Mouse (Mus musculus): Measurements from ENCODE around the gene Hcn4. TPM values are rescaled to one million over a fixed set of nuclear protein-coding genes. Genes with fewer than 3 reads are reported as not detected.

Hcn4 gene
- polyA plus RNA-seq, 1 experiment: 0.22 TPM

GRCm38 (mm10) chr9:58817676-58818075 is 5.5 kb upstream of the Hcn4 start:
- Histone ChIP-seq H3K9ac (ENCODE audit: low read depth, poor library complexity, severe bottlenecking) (no peak overlapping the region), H3K27ac (ENCODE audit: insufficient read depth, low read length) (no peak overlapping the region), H3K9me3 (replicated peaks; ENCODE audit: control insufficient read depth, insufficient read depth, low read length, poor library complexity, severe bottlenecking) (no peaks in the 10 kb centered on the region), H3K4me3 (ENCODE audit: low read depth, low read length) (no peak overlapping the region), H3K36me3 (ENCODE audit: control insufficient read depth, insufficient read depth, low read length, poor library complexity, severe bottlenecking) (no peaks in the 10 kb centered on the region), H3K4me1 (ENCODE audit: control insufficient read depth, insufficient read depth, low read length) (no peaks in the 10 kb centered on the region), H3K27me3 (ENCODE audit: control insufficient read depth, insufficient read depth, low read length, poor library complexity, severe bottlenecking) (no peaks in the 10 kb centered on the region; the same call in 1 of the 2 replicates)
- TF ChIP-seq CTCF (IDR thresholded peaks at IDR 0.05; ENCODE audit: low read depth, low read length): no peak

GRCm38 (mm10) chr9:58822431-58823091 is 651 bp upstream of the Hcn4 start:
- peak overlapping the region; percentile 67 for H3K9ac ChIP-seq (ENCODE audit: low read depth, poor library complexity, severe bottlenecking)
- H3K4me1 ChIP-seq (ENCODE audit: control insufficient read depth, insufficient read depth, low read length): no peaks in the 10 kb centered on the region
- no peak overlapping the region for H3K27ac ChIP-seq (ENCODE audit: insufficient read depth, low read length)
- H3K4me3 ChIP-seq (ENCODE audit: low read depth, low read length): peak overlapping the region; percentile 82
- no peaks in the 10 kb centered on the region for H3K36me3 ChIP-seq (ENCODE audit: control insufficient read depth, insufficient read depth, low read length, poor library complexity, severe bottlenecking)
- H3K27me3 ChIP-seq (ENCODE audit: control insufficient read depth, insufficient read depth, low read length, poor library complexity, severe bottlenecking): peaks cover 13% of the 10 kb centered on the region
- no peaks in the 10 kb centered on the region for H3K9me3 ChIP-seq (replicated peaks; ENCODE audit: control insufficient read depth, insufficient read depth, low read length, poor library complexity, severe bottlenecking)
- TF ChIP-seq CTCF (IDR thresholded peaks at IDR 0.05; ENCODE audit: low read depth, low read length) (no peak), EP300 (IDR thresholded peaks at IDR 0.05; ENCODE audit: insufficient read depth, low read depth, low read length) (no peak)

GRCm38 (mm10) chr9:58823918-58824215 is 655 bp downstream of the Hcn4 start:
- Histone ChIP-seq H3K4me3 (ENCODE audit: low read depth, low read length) (peak overlapping the region; percentile 82), H3K9ac (ENCODE audit: low read depth, poor library complexity, severe bottlenecking) (peak overlapping the region; percentile 67), H3K4me1 (ENCODE audit: control insufficient read depth, insufficient read depth, low read length) (no peaks in the 10 kb centered on the region), H3K36me3 (ENCODE audit: control insufficient read depth, insufficient read depth, low read length, poor library complexity, severe bottlenecking) (no peaks in the 10 kb centered on the region), H3K9me3 (replicated peaks; ENCODE audit: control insufficient read depth, insufficient read depth, low read length, poor library complexity, severe bottlenecking) (no peaks in the 10 kb centered on the region), H3K27me3 (ENCODE audit: control insufficient read depth, insufficient read depth, low read length, poor library complexity, severe bottlenecking) (peaks cover 13% of the 10 kb centered on the region), H3K27ac (ENCODE audit: insufficient read depth, low read length) (no peak overlapping the region)
- no peak for TF ChIP-seq POLR2A (IDR thresholded peaks at IDR 0.05; ENCODE audit: insufficient read depth, low read length)
- TF ChIP-seq CTCF (IDR thresholded peaks at IDR 0.05; ENCODE audit: low read depth, low read length): no peak
- no peak for TF ChIP-seq EP300 (IDR thresholded peaks at IDR 0.05; ENCODE audit: insufficient read depth, low read depth, low read length)

- TF ChIP-seq EP300 (IDR thresholded peaks at IDR 0.05; ENCODE audit: insufficient read depth, low read depth, low read length): no peak
- no peak for TF ChIP-seq CTCF (IDR thresholded peaks at IDR 0.05; ENCODE audit: low read depth, low read length)
- no peak for TF ChIP-seq POLR2A (IDR thresholded peaks at IDR 0.05; ENCODE audit: insufficient read depth, low read length)
- H3K9ac ChIP-seq (ENCODE audit: low read depth, poor library complexity, severe bottlenecking): no peak overlapping the region
- H3K9me3 ChIP-seq (replicated peaks; ENCODE audit: control insufficient read depth, insufficient read depth, low read length, poor library complexity, severe bottlenecking): no peaks in the 10 kb centered on the region
- H3K27me3 ChIP-seq (ENCODE audit: control insufficient read depth, insufficient read depth, low read length, poor library complexity, severe bottlenecking): no peaks in the 10 kb centered on the region
- H3K4me1 ChIP-seq (ENCODE audit: control insufficient read depth, insufficient read depth, low read length): peaks cover under 1% of the 10 kb centered on the region
- H3K4me3 ChIP-seq (ENCODE audit: low read depth, low read length): no peak overlapping the region
- H3K27ac ChIP-seq (ENCODE audit: insufficient read depth, low read length): no peak overlapping the region
- H3K36me3 ChIP-seq (ENCODE audit: control insufficient read depth, insufficient read depth, low read length, poor library complexity, severe bottlenecking): no peaks in the 10 kb centered on the region
Measured at GRCm38 (mm10) chr9:58829627-58830026, 6.4 kb downstream of the Hcn4 start.

GRCm38 (mm10) chr9:58832939-58833338 is 9.7 kb downstream of the Hcn4 start:
- Histone ChIP-seq H3K9me3 (replicated peaks; ENCODE audit: control insufficient read depth, insufficient read depth, low read length, poor library complexity, severe bottlenecking) (no peaks in the 10 kb centered on the region), H3K27me3 (ENCODE audit: control insufficient read depth, insufficient read depth, low read length, poor library complexity, severe bottlenecking) (no peaks in the 10 kb centered on the region), H3K9ac (ENCODE audit: low read depth, poor library complexity, severe bottlenecking) (no peak overlapping the region), H3K36me3 (ENCODE audit: control insufficient read depth, insufficient read depth, low read length, poor library complexity, severe bottlenecking) (no peaks in the 10 kb centered on the region), H3K4me1 (ENCODE audit: control insufficient read depth, insufficient read depth, low read length) (peaks cover 9% of the 10 kb centered on the region), H3K4me3 (ENCODE audit: low read depth, low read length) (no peak overlapping the region), H3K27ac (ENCODE audit: insufficient read depth, low read length) (no peak overlapping the region)
- TF ChIP-seq CTCF (IDR thresholded peaks at IDR 0.05; ENCODE audit: low read depth, low read length) (no peak), POLR2A (IDR thresholded peaks at IDR 0.05; ENCODE audit: insufficient read depth, low read length) (no peak), EP300 (IDR thresholded peaks at IDR 0.05; ENCODE audit: insufficient read depth, low read depth, low read length) (no peak)

- H3K36me3 ChIP-seq (ENCODE audit: control insufficient read depth, insufficient read depth, low read length, poor library complexity, severe bottlenecking): no peaks in the 10 kb centered on the region
- peaks cover 9% of the 10 kb centered on the region for H3K4me1 ChIP-seq (ENCODE audit: control insufficient read depth, insufficient read depth, low read length)
- no peak overlapping the region for H3K4me3 ChIP-seq (ENCODE audit: low read depth, low read length)
- no peak overlapping the region for H3K9ac ChIP-seq (ENCODE audit: low read depth, poor library complexity, severe bottlenecking)
- H3K27ac ChIP-seq (ENCODE audit: insufficient read depth, low read length): no peak overlapping the region
- no peak for TF ChIP-seq CTCF (IDR thresholded peaks at IDR 0.05; ENCODE audit: low read depth, low read length)
- no peak for TF ChIP-seq EP300 (IDR thresholded peaks at IDR 0.05; ENCODE audit: insufficient read depth, low read depth, low read length)
- no peak for TF ChIP-seq POLR2A (IDR thresholded peaks at IDR 0.05; ENCODE audit: insufficient read depth, low read length)
- no peaks in the 10 kb centered on the region for H3K9me3 ChIP-seq (replicated peaks; ENCODE audit: control insufficient read depth, insufficient read depth, low read length, poor library complexity, severe bottlenecking)
- no peaks in the 10 kb centered on the region for H3K27me3 ChIP-seq (ENCODE audit: control insufficient read depth, insufficient read depth, low read length, poor library complexity, severe bottlenecking)
Measured at GRCm38 (mm10) chr9:58837174-58837573, 14.0 kb downstream of the Hcn4 start.
